Mouse (Mus musculus) cerebellum, adult (tissue): ENCODE results near the gene Cbx2.
A peak's percentile ranks its signal among the peaks of the same experiment; 100 is the strongest.

ENCODE experiments used
- ATAC-seq: cut with Nextera tagmentation; 2 replicates; pipeline ENCODE4 v1.9.2; 2017; ENCODE audit warnings: mild to moderate bottlenecking, moderate library complexity, mixed read lengths; ENCODE audit not compliant: insufficient number of reproducible peaks, low FRiP score, low TSS enrichment

The Cbx2 gene

GRCm38 (mm10) chr11:119040600-119041324 is 18.0 kb downstream of the Cbx2 start, which contains the start of gene Cbx8:
TSS of gene Cbx8 (minus strand) at chr11:119040969.
- peak; percentile 80; the same call in 1 of the 2 replicates for ATAC-seq

- peak; percentile 51; the same call in 1 of the 2 replicates for ATAC-seq
Observed at GRCm38 (mm10) chr11:119041325-119041716, 18.6 kb downstream of the Cbx2 start.

- no peak for ATAC-seq
Observed at GRCm38 (mm10) chr11:119041750-119042465, 19.1 kb downstream of the Cbx2 start.

GRCm38 (mm10) chr11:119042466-119043272 is 19.9 kb downstream of the Cbx2 start:
- no peak for ATAC-seq

GRCm38 (mm10) chr11:119043273-119043540 is 20.4 kb downstream of the Cbx2 start:
- ATAC-seq = no peak

- no peak for ATAC-seq
Observed at GRCm38 (mm10) chr11:119043761-119044550, 21.2 kb downstream of the Cbx2 start.

GRCm38 (mm10) chr11:119044551-119045337 is 22.0 kb downstream of the Cbx2 start:
- ATAC-seq = no peak

- ATAC-seq = no peak
Observed at GRCm38 (mm10) chr11:119046601-119047245, 24.0 kb downstream of the Cbx2 start.

- no peak for ATAC-seq
Observed at GRCm38 (mm10) chr11:119047261-119048132, 24.7 kb downstream of the Cbx2 start.

- no peak for ATAC-seq
Observed at GRCm38 (mm10) chr11:119048133-119048510, 25.4 kb downstream of the Cbx2 start.

- no peak for ATAC-seq
Observed at GRCm38 (mm10) chr11:119050361-119050760, 27.6 kb downstream of the Cbx2 start.

GRCm38 (mm10) chr11:119051426-119051825 is 28.7 kb downstream of the Cbx2 start:
- no peak for ATAC-seq

- ATAC-seq = no peak
Observed at GRCm38 (mm10) chr11:119051927-119052660, 29.3 kb downstream of the Cbx2 start.

- no peak for ATAC-seq
Observed at GRCm38 (mm10) chr11:119052661-119053256, 30.0 kb downstream of the Cbx2 start.

GRCm38 (mm10) chr11:119053257-119053670 is 30.5 kb downstream of the Cbx2 start:
- ATAC-seq = no peak

- ATAC-seq = no peak
Observed at GRCm38 (mm10) chr11:119053738-119054350, 31.1 kb downstream of the Cbx2 start.
